Mouse (Mus musculus) liver, embryonic 13.5 days (tissue): ENCODE measurements at regions not wholly inside any gene's neighbourhood (a gene's known extent, or its start where the extent isn't known, plus 50 kb on each side); places are given as distances from the start of the nearest gene placed in this dataset.

Source experiments
- ATAC-seq: fragments of 200-750 bp; cut with Nextera tagmentation; 2 replicates; pipeline ENCODE4 v1.8.0; 2017; ENCODE audit warnings: low read depth, mild to moderate bottlenecking, moderate number of reproducible peaks, moderate library complexity
- DNase-seq: peaks from one replicate; pipeline ENCODE4 v3.0.0; 2022
- H3K27ac ChIP-seq: fragments of 300-500 bp; sonication (generic); 2 replicates; pipeline ENCODE4 v1.5.1; 2015; ENCODE audit warnings: moderate library complexity, mild to moderate bottlenecking, inconsistent platforms
- H3K27me3 ChIP-seq: fragments of 300-500 bp; sonication (generic); 2 replicates; pipeline ENCODE4 v1.6.1; 2015; ENCODE audit warnings: mild to moderate bottlenecking, inconsistent platforms
- H3K36me3 ChIP-seq: fragments of 300-500 bp; sonication (generic); 2 replicates; pipeline ENCODE4 v1.6.1; 2015; ENCODE audit warnings: mild to moderate bottlenecking, inconsistent platforms
- H3K4me1 ChIP-seq: fragments of 300-500 bp; sonication (generic); replicated peaks from 2 replicates; pipeline ENCODE4 v1.6.1; 2015; ENCODE audit warnings: inconsistent platforms
- H3K4me2 ChIP-seq: fragments of 300-500 bp; sonication (generic); 2 replicates; pipeline ENCODE4 v1.6.1; 2015; ENCODE audit warnings: inconsistent platforms, mild to moderate bottlenecking, moderate library complexity
- H3K4me3 ChIP-seq: fragments of 300-500 bp; sonication (generic); replicated peaks from 2 replicates; pipeline ENCODE4 v1.5.1; 2015; ENCODE audit warnings: mild to moderate bottlenecking, inconsistent platforms
- H3K9ac ChIP-seq: fragments of 300-500 bp; sonication (generic); 2 replicates; pipeline ENCODE4 v1.6.1; 2015; ENCODE audit warnings: mild to moderate bottlenecking, inconsistent platforms
- H3K9me3 ChIP-seq: fragments of 300-500 bp; sonication (generic); replicated peaks from 2 replicates; pipeline ENCODE4 v1.6.1; 2016; ENCODE audit warnings: inconsistent platforms
- WGBS: fragments of 180-500 bp; shearing (Covaris S2); methylation state at CpG from one replicate; pipeline ENCODE4 v1.1.7; 2015; ENCODE audit not compliant: insufficient replicate concordance; 5-methylcytosine and 5-hydroxymethylcytosine counted together

DNA sequence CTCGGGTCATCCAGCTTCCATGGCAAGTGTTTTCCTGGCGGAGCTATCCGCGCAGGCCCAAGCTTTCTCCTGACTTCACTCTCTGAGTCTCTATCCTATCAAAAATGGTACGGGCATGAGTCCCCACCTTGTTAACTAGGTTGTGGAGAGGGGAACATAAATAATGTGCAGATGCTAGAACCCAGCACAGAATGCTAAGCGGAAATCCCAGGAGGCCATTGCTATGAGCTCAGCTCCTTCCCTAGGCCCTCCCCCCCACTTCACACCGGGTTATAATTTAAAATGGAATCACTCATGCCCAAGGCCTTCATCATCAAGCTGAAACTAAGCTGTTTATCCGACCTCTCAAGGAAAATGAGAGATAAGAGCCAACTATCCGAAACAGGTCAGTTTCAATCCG, 60.4 kb upstream of the Cd83 start:
- Histone ChIP-seq H3K9me3 (no peaks in the 10 kb centered on the region), H3K4me3 (no peak overlapping the region), H3K4me1 (peaks cover 8% of the 10 kb centered on the region), H3K36me3 (no peaks in the 10 kb centered on the region), H3K27me3 (no peaks in the 10 kb centered on the region), H3K4me2 (no peak overlapping the region), H3K9ac (no peak overlapping the region), H3K27ac (no peak overlapping the region)
- no peak for ATAC-seq
- DNase-seq, result no peak
- 72% methylated on average over 10 of the region's 10 CpGs for WGBS

DNA sequence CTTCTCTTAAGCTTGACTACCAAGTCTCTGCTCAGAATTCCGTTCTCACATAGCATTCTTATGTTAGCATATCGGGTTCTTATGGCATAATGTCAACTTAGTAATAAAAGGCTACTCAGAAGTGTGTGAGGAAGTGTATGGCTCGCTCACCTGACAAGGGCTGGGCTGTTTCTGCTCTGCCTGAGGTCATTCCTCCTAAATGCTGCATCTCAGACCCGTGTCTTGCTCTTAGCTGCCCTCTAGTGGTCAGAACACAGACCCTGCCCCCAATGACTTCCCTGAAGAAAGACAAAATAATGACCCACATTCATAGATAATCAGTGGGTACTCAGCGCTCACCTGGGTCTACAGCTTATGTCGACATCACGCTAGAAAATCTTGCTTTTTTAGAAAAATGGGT, 58.9 kb upstream of the Cd83 start:
- Histone ChIP-seq H3K9me3 (no peaks in the 10 kb centered on the region), H3K27me3 (no peaks in the 10 kb centered on the region), H3K36me3 (no peaks in the 10 kb centered on the region), H3K4me3 (no peak overlapping the region), H3K4me1 (no peaks in the 10 kb centered on the region), H3K27ac (no peak overlapping the region), H3K4me2 (no peak overlapping the region), H3K9ac (no peak overlapping the region)
- peak; percentile 11 for DNase-seq
- WGBS, result 18% methylated on average over 7 of the region's 7 CpGs
- no peak for ATAC-seq

GRCm38 (mm10) chr13:43726895-43727341, 57.7 kb upstream of the Cd83 start:
- Histone ChIP-seq H3K27me3 (no peaks in the 10 kb centered on the region), H3K4me2 (no peak overlapping the region), H3K27ac (no peak overlapping the region), H3K9ac (no peak overlapping the region), H3K4me3 (no peak overlapping the region), H3K36me3 (no peaks in the 10 kb centered on the region), H3K4me1 (no peaks in the 10 kb centered on the region), H3K9me3 (no peaks in the 10 kb centered on the region)
- ATAC-seq (no peak), DNase-seq (no peak)
- 68% methylated on average over 13 of the region's 13 CpGs for WGBS

DNA sequence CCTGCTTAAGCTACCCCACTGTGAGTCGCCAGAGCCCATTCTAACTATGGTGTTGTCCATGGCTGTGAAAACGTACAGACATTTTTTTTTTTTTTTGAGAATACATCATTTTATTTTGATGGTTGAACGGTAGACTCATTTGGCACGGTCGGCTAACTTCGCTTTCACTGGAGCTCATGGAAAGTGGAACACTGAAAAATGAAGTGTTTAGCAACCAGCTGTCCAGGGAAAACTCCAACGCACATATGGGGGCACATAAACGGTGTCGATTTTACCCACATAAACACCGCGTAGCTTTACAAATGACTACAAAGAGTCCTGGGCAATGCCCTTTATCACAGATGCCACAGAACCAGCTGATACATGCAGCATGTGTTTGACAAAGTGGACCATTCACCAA, 55.0 kb upstream of the Cd83 start:
- no peak overlapping the region for H3K27ac ChIP-seq
- no peak overlapping the region for H3K9ac ChIP-seq
- DNase-seq (no peak), ATAC-seq (no peak)
- H3K4me1 ChIP-seq, result no peaks in the 10 kb centered on the region
- H3K36me3 ChIP-seq, result no peaks in the 10 kb centered on the region
- no peak overlapping the region for H3K4me2 ChIP-seq
- WGBS, result 72% methylated on average over 11 of the region's 11 CpGs
- no peaks in the 10 kb centered on the region for H3K9me3 ChIP-seq
- no peak overlapping the region for H3K4me3 ChIP-seq
- no peaks in the 10 kb centered on the region for H3K27me3 ChIP-seq

DNA sequence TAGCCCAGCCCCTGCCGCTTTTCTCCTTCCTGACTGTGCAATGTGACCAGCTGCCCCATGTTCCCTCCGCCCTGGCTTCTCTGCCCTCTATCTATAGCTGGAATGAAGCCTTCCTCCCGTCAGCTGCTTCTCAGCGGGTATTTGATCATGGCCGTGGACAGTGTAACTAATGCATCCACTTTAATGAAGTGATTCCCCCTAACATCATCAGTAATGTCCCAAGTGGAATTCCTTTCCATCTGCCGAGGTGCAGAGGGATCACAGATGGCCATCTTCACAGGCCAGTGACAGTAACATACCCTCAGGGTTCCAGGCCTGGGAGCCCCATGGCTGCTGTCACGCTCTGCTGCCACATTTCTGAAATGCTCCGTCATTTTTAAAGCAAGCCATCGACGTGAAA, 51.5 kb upstream of the Cd83 start:
- DNase-seq (no peak), ATAC-seq (no peak)
- H3K9ac ChIP-seq, result no peak overlapping the region
- WGBS, result 60% methylated on average over 10 of the region's 10 CpGs
- H3K27me3 ChIP-seq, result no peaks in the 10 kb centered on the region
- H3K4me1 ChIP-seq, result no peaks in the 10 kb centered on the region
- no peaks in the 10 kb centered on the region for H3K36me3 ChIP-seq
- H3K27ac ChIP-seq, result no peak overlapping the region
- H3K4me3 ChIP-seq, result no peak overlapping the region
- no peaks in the 10 kb centered on the region for H3K9me3 ChIP-seq
- H3K4me2 ChIP-seq, result no peak overlapping the region

DNA sequence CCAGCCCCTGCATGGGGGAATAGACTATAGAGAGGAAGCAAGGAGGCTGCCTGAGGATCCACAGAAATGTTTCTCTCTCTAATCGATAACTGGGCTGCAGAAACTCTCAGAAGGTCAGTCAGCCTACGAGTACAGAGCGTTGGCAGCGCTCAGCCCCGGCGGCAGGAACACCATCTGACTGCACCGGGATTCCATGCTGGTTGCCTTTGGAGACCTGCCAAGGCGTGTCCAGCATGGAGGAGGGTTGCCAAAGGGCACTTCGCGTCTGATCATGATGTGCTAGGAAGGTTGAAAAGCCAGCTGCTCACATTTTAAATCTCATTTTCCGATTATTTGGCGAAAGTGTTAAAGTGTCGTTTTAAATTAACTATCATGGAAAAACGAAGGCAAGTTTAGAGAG, 49.9 kb upstream of the Cd83 start:
- 77% methylated on average over 14 of the region's 14 CpGs for WGBS
- DNase-seq, result no peak
- ATAC-seq, result no peak

More for the DNA sequence above, 49.9 kb upstream of the Cd83 start:
- Histone ChIP-seq H3K36me3 (no peaks in the 10 kb centered on the region), H3K9ac (no peak overlapping the region), H3K4me3 (no peak overlapping the region), H3K9me3 (no peaks in the 10 kb centered on the region), H3K27ac (no peak overlapping the region), H3K4me2 (no peak overlapping the region), H3K4me1 (no peaks in the 10 kb centered on the region), H3K27me3 (no peaks in the 10 kb centered on the region)
